Mouse (Mus musculus) liver, postnatal 0 days (tissue): ENCODE data around the gene Evpl.

Experiments used
- CTCF ChIP-seq: sonication (generic); IDR thresholded peaks from 2 replicates; pipeline ENCODE4 v1.5.1; 2016; ENCODE audit warnings: antibody characterized with exemption, low read depth
- EP300 ChIP-seq: IDR thresholded peaks from 2 replicates; pipeline ENCODE4 v1.6.1; 2016; ENCODE audit warnings: antibody characterized with exemption, low read depth, mild to moderate bottlenecking

GRCm38 (mm10) chr11:116228699-116229098 lies 9.2 kb downstream of the Evpl start:
- TF ChIP-seq CTCF (no peak), EP300 (no peak)
